Mouse (Mus musculus) right cerebral cortex, postnatal 4 days (tissue): ENCODE measurements around the gene Hhatl.

ENCODE experiments used
- DNase-seq: peaks from one replicate; pipeline ENCODE4 v3.0.0-alpha.2; 2022

Hhatl gene

DNA sequence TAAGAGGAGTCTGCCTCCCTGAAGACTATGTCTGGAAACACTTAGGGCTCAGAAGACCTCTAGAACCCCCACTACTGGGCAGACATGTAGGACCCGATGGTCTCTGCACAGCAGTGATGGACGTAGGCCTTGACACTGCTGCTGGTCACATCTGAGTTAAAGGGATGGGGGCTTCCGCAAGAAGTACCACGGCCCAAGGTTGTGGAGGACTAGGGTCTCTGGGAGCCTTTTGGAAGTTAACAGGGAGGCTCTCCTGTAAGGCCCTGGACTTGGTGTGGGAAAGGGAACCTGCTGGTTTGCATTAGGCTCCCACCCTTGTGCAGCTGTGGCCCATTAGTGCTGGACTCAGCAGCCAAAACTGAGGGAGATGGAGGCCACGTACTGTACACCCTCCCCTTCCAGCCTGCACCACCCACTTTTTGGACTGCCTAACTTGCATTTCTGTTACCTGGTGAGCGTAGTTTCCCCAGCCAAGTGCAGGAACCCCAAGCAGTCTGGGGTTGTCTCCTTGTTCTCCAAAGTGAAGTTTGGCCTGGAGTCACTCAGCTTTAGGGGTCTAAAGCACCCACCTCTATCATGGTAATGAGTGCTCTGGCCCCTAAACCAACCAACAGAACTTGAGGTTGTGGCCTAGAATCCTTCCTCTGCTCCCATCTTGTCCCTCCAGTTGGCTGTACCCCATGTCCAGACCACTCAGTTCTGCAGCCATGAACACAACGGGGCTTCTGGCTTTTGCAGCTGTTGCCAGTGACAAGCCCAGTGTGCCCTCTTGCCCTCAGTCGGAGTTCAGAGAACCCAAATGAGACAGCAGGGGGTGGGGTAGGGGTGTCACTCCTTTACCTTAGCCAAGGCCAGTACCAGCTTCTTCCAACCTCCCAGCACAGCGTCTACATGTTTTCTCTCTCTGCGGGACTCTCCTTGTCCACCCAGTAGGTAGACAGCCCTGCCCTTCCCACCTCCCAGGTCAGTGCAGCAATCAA, 34.2 kb downstream of the Hhatl start:
- DNase-seq = no peak

GRCm38 (mm10) chr9:121757432-121757831, 34.9 kb downstream of the Hhatl start:
- no peak for DNase-seq

DNA sequence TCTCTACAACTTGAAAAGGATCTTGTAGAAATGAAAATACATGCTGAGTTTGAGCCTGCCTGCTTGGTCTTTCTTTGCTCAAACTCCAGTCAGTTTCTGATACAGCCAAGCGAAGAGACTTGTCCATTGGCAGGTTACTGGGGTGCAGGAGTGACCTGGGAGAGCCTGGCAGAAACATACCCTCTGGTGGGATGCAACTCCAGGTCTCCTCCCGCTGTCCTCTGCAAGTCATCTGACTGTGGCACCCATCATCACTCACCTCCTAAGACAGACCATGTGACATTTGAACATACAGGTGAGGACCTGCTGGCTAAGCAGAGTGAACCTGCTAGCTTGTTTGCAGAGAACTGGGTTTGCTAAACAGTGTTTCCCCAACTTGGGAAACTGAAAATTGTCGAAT, 35.5 kb downstream of the Hhatl start:
- no peak for DNase-seq

GRCm38 (mm10) chr9:121754624-121755023, 37.7 kb downstream of the Hhatl start:
- no peak for DNase-seq

DNA sequence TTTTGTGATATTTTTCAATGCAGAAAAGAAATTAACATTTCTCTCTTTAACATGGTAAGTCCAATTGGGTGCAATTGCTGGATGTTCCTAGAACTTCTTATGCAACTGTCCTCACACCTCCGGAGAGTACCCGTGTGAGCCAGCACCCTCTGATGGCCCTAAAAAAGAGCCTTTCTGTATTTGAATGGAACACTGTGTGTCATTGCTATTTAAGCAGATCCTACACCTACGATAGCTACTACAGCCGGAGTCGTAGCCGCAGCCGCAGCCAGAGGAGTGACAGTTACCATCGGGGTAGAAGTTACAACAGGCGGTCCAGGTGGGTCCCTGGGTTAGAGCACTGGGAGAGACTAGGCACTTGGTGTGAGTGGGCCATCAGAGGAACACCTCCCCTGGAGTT, 39.5 kb downstream of the Hhatl start:
- no peak for DNase-seq

DNA sequence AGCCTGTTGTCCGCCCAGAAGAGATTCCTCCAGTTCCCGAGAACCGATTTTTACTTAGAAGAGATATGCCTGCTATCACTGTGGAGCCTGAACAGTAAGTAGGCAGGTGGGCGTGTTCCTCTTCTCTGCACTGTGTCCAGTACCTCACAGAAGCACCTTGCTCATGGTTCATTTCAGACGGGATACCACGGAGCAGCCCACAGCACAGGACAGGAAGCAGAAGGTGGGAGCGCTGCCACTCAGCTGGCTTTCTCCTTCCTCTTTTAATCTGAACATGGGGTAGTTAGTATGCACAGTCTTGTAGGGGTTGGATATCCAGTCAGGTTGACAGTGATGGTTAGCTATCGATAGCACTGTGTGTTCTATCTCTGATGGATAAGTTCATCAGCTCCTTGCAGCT, 48.3 kb downstream of the Hhatl start:
- no peak for DNase-seq

DNA sequence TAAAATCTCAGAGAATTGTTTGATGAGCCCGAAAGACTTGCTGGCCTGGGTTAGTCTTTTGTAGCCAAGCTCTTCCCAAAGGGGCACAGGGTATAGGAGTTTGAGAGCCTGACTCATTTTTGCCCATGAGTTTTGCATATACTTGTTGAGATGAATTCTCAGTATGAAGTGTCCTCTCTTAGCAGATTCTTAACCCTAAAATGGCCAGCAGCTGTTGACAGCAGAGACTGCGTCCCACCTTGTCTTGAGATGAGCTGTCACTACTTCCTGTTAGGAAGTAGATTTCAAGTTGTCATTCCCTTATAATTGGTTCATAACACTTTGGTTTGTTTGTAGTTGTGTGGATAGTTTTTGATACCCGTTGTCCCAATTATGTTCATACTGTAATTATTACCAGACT, 51.1 kb downstream of the Hhatl start:
- no peak for DNase-seq

- DNase-seq = no peak
These were observed 51.8 kb downstream of the Hhatl start for GRCm38 (mm10) chr9:121740490-121740889.
